Mouse (Mus musculus) embryo, embryonic 9.5 days (tissue): ENCODE results near the gene Bid.

Experiments
- DNase-seq: peaks from one replicate; pipeline ENCODE4 v3.0.0-alpha.2; 2017; ENCODE audit errors: extremely low spot score

The Bid gene

GRCm38 (mm10) chr6:120916074-120916971 lies at the start of gene Bid:
Gene Bid (minus strand): TSS chr6:120916853.
- peak; percentile 94 for DNase-seq

- no peak for DNase-seq
These were observed 49.2 kb upstream of the Bid start for GRCm38 (mm10) chr6:120965814-120966213.

- no peak for DNase-seq
These were observed 47.5 kb upstream of the Bid start for GRCm38 (mm10) chr6:120964179-120964578.

- no peak for DNase-seq
These were observed 43.8 kb upstream of the Bid start for GRCm38 (mm10) chr6:120960338-120961030.

GRCm38 (mm10) chr6:120957331-120957730 lies 40.7 kb upstream of the Bid start:
- no peak for DNase-seq

- DNase-seq: no peak
These were observed 39.9 kb upstream of the Bid start for GRCm38 (mm10) chr6:120956259-120957161.

- no peak for DNase-seq
These were observed 38.6 kb upstream of the Bid start for GRCm38 (mm10) chr6:120955215-120955614.

GRCm38 (mm10) chr6:120954241-120954640 lies 37.6 kb upstream of the Bid start:
- no peak for DNase-seq

- DNase-seq: no peak
These were observed 35.8 kb upstream of the Bid start for GRCm38 (mm10) chr6:120952475-120952874.

- DNase-seq: no peak
These were observed 34.7 kb upstream of the Bid start for GRCm38 (mm10) chr6:120951311-120951710.

GRCm38 (mm10) chr6:120945510-120945909 lies 28.9 kb upstream of the Bid start:
- DNase-seq: no peak

GRCm38 (mm10) chr6:120943964-120944363 lies 27.3 kb upstream of the Bid start:
- DNase-seq: no peak

GRCm38 (mm10) chr6:120943551-120943950 lies 26.9 kb upstream of the Bid start:
- DNase-seq: no peak

GRCm38 (mm10) chr6:120943079-120943478 lies 26.4 kb upstream of the Bid start:
- no peak for DNase-seq

- DNase-seq: no peak
These were observed 24.9 kb upstream of the Bid start for GRCm38 (mm10) chr6:120941575-120941974.

GRCm38 (mm10) chr6:120941084-120941481 lies 24.4 kb upstream of the Bid start:
- no peak for DNase-seq

GRCm38 (mm10) chr6:120940446-120941083 lies 23.9 kb upstream of the Bid start:
- no peak for DNase-seq

- DNase-seq: no peak
These were observed 23.1 kb upstream of the Bid start for GRCm38 (mm10) chr6:120939783-120940182.

- no peak for DNase-seq
These were observed 22.3 kb upstream of the Bid start for GRCm38 (mm10) chr6:120938763-120939450.

GRCm38 (mm10) chr6:120937999-120938608 lies 21.5 kb upstream of the Bid start:
- no peak for DNase-seq
